In the genomic region with DNA sequence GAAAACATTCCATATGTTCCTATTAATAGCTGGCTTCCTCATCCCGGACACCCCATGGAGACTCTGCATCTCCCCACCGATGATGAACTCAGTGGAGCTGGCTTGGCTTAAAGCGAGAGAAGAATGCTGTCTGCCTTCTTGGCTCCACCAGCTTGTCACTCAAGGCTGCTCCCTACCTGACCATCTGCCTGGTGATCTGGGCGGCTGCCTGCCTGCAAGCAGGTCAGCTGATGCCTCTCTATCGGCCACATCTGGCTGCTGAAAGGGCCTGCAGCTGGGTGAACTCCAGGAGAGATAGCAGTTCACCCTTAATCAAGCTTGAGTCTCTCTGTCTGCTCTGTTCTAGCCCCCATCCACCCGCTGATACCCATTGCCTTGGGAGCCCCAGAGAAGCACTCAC, we compare ENCODE assay signal across 13 mouse cellular contexts. TPM values are rescaled to one million over a fixed set of nuclear protein-coding genes. Genes with fewer than 3 reads are reported as not detected.
DNase-seq lines count a peak whose midpoint lies in the region; ATAC-seq and TF ChIP-seq lines count a peak whose summit lies in the region.
"Had no signal": no experiment of that assay in that cellular context is flagged by ENCODE, and none has a peak within 500 bp of the region (broad histone marks: within the 10 kb centered on the region; RNA-seq: fewer than 3 reads in every experiment).

No protein-coding gene starts in this region.

- H3K9ac ChIP-seq in intestine, embryonic 14.5 days (ENCODE audit: low read length) = no peak overlapping the region
- H3K9ac ChIP-seq in intestine, postnatal 0 days (ENCODE audit: low read depth, low read length) = no peak overlapping the region
- H3K9ac ChIP-seq in forebrain, postnatal 0 days = no peak overlapping the region

- H3K27me3 ChIP-seq in intestine, embryonic 14.5 days (replicated peaks; ENCODE audit: control insufficient read depth, insufficient read depth, low read length) = no peaks in the 10 kb centered on the region
- no peaks in the 10 kb centered on the region for H3K27me3 ChIP-seq in intestine, postnatal 0 days (replicated peaks; ENCODE audit: control insufficient read depth, insufficient read depth, low read length)
- no peaks in the 10 kb centered on the region for H3K27me3 ChIP-seq in forebrain, postnatal 0 days (ENCODE audit: insufficient read depth, low read length)

- peaks cover 2% of the 10 kb centered on the region; the same call in 1 of the 2 replicates for H3K4me1 ChIP-seq in intestine, embryonic 14.5 days (replicated peaks; ENCODE audit: control insufficient read depth, insufficient read depth, low read length)
- H3K4me1 ChIP-seq in intestine, postnatal 0 days (replicated peaks; ENCODE audit: control insufficient read depth, insufficient read depth, low read length) = no peaks in the 10 kb centered on the region
- no peaks in the 10 kb centered on the region for H3K4me1 ChIP-seq in forebrain, postnatal 0 days (ENCODE audit: insufficient read depth)

- H3K36me3 ChIP-seq in intestine, embryonic 14.5 days (ENCODE audit: control insufficient read depth, insufficient read depth, low read length) = no peaks in the 10 kb centered on the region
- no peaks in the 10 kb centered on the region for H3K36me3 ChIP-seq in intestine, postnatal 0 days (ENCODE audit: control insufficient read depth, insufficient read depth)
- H3K36me3 ChIP-seq in forebrain, postnatal 0 days (ENCODE audit: insufficient read depth) = 0 out of 2 replicates have a peak, but pooled peaks cover 2% of the 10 kb centered on the region

- TF ChIP-seq CTCF in intestine, postnatal 0 days (IDR thresholded peaks at IDR 0.05; ENCODE audit: low read depth) = no peak
- TF ChIP-seq CTCF in forebrain, postnatal 0 days (IDR thresholded peaks at IDR 0.05; ENCODE audit: low read depth) = no peak

- WGBS in intestine, embryonic 14.5 days = 47% methylated on average over 6 of the region's 6 CpGs
- WGBS in intestine, postnatal 0 days = 63% methylated on average over 6 of the region's 6 CpGs
- WGBS in forebrain, postnatal 0 days = 79% methylated on average over 6 of the region's 6 CpGs

- H3K4me3 ChIP-seq in intestine, embryonic 14.5 days (ENCODE audit: low read depth, low read length) = no peak overlapping the region
- H3K4me3 ChIP-seq in intestine, postnatal 0 days (ENCODE audit: low read depth, low read length) = no peak overlapping the region
- no peak overlapping the region for H3K4me3 ChIP-seq in forebrain, postnatal 0 days (ENCODE audit: low read depth, low read length)
- H3K4me3 ChIP-seq: left cerebral cortex, adult 2 months had no signal

- peak overlapping the region; percentile 38; the same call in 1 of the 2 replicates for H3K27ac ChIP-seq in intestine, embryonic 14.5 days (ENCODE audit: low read depth)
- H3K27ac ChIP-seq in intestine, postnatal 0 days (ENCODE audit: low read depth, low read length) = no peak overlapping the region
- no peak overlapping the region for H3K27ac ChIP-seq in forebrain, postnatal 0 days (ENCODE audit: low read depth, low read length)
- H3K27ac ChIP-seq: left cerebral cortex, adult 2 months had no signal

- DNase-seq in intestine, embryonic 14.5 days (ENCODE audit: low spot score) = no peak
- DNase-seq in c-Kit-positive CD71-positive TER-119-positive erythroid progenitor cells, embryonic 14.5 days (ENCODE audit: low spot score) = peak; percentile 85
- no peak for DNase-seq in urinary bladder, adult 18-20 months (ENCODE audit: low spot score in 2 of 2)
- DNase-seq in forebrain, postnatal 0 days = no peak
- DNase-seq in kidney, adult 8-10 months = no peak
- DNase-seq: adrenal gland, postnatal 25 days; kidney, adult 2 months; lung, postnatal 10 days; right cerebral cortex, postnatal 14 days had no signal

- no peaks in the 10 kb centered on the region for H3K9me3 ChIP-seq in intestine, embryonic 14.5 days (ENCODE audit: control insufficient read depth, low read length)
- no peaks in the 10 kb centered on the region for H3K9me3 ChIP-seq in intestine, postnatal 0 days (ENCODE audit: control insufficient read depth)
- no peaks in the 10 kb centered on the region for H3K9me3 ChIP-seq in forebrain, postnatal 0 days (ENCODE audit: low read length)

- ATAC-seq in intestine, embryonic 14.5 days (replicated peaks; ENCODE audit: low FRiP score, low TSS enrichment, low read depth) = no peak
- ATAC-seq in intestine, postnatal 0 days = no peak
- peak; percentile 97 for ATAC-seq in erythroblast, adult 5-6 weeks (replicated peaks; ENCODE audit: low FRiP score, poor library complexity, severe bottlenecking)
- ATAC-seq in megakaryocyte-erythroid progenitor cell, adult 5-6 weeks (replicated peaks; ENCODE audit: low FRiP score, low TSS enrichment, poor library complexity, severe bottlenecking) = peak; percentile 96
- no peak for ATAC-seq in forebrain, postnatal 0 days

- no peak overlapping the region for H3K4me2 ChIP-seq in intestine, embryonic 14.5 days (ENCODE audit: low read length)
- H3K4me2 ChIP-seq in intestine, postnatal 0 days (replicated peaks; ENCODE audit: low read depth) = no peak overlapping the region
- no peak overlapping the region for H3K4me2 ChIP-seq in forebrain, postnatal 0 days (ENCODE audit: low read depth)

RNA-seq across cellular contexts. Expression of gene Lrrc8c, which starts 56.7 kb away (rescaled TPM):
- 19.1 and 21.2 TPM in 2 replicates for polyA plus RNA-seq in intestine, embryonic 14.5 days (2014; fragmentation: Nextera tagmentation; extraction: Ambion mirVana)
- polyA plus RNA-seq in intestine, postnatal 0 days (2015; fragmentation: Nextera tagmentation; extraction: Ambion mirVana) = 11.8 and 13.4 TPM in 2 replicates
- total RNA-seq in erythroblast, adult 5-6 weeks (2015; ENCODE audit: low replicate concordance) = 16.7 and 24.6 TPM in 2 replicates
- total RNA-seq in erythroblast, adult 5-6 weeks (2017; ENCODE audit: low replicate concordance) = 5.9 and 9.4 TPM in 2 replicates
- total RNA-seq in megakaryocyte-erythroid progenitor cell, adult 5-6 weeks (2014; fragmentation: Nextera tagmentation) = 64.7 and 81.9 TPM in 2 replicates
- total RNA-seq in megakaryocyte-erythroid progenitor cell, adult 5-6 weeks (2017) = 15.3 and 22.5 TPM in 2 replicates
- 6.2 and 6.9 TPM in 2 replicates for total RNA-seq in forebrain, postnatal 0 days (2014; rRNA removed)
- 10.0 and 11.5 TPM in 2 replicates for polyA plus RNA-seq in forebrain, postnatal 0 days (2015; fragmentation: Nextera tagmentation; extraction: Ambion mirVana)

Comparison
In these comparisons a context has a peak if more than half of its experiments do, and no peak if none do; other contexts are left out.
1. ATAC-seq: peak in erythroblast, adult 5-6 weeks (single experiment) and megakaryocyte-erythroid progenitor cell, adult 5-6 weeks (single experiment); none in intestine, embryonic 14.5 days (single experiment), intestine, postnatal 0 days (single experiment) and forebrain, postnatal 0 days (single experiment).